Mouse (Mus musculus): ENCODE measurements at regions not wholly inside any gene's neighbourhood (a gene's known extent, or its start where the extent isn't known, plus 50 kb on each side); places are given as distances from the start of the nearest gene placed in this dataset.
A peak's percentile ranks its signal among the peaks of the same experiment; 100 is the strongest.

GRCm38 (mm10) chr5:103305716-103306447, 94.7 kb upstream of the Mapk10 start:
- no peak overlapping the region for H3K4me2 ChIP-seq
- 59% methylated on average over 11 of the region's 11 CpGs for WGBS
- peak; percentile 27 for DNase-seq

GRCm38 (mm10) chr5:103304975-103305374, 93.8 kb upstream of the Mapk10 start:
- WGBS, result 84% methylated on average over 1 of the region's 1 CpGs
- Histone ChIP-seq H3K4me1 (ENCODE audit: insufficient read depth) (no peaks in the 10 kb centered on the region), H3K36me3 (ENCODE audit: insufficient read depth) (no peaks in the 10 kb centered on the region), H3K27ac (ENCODE audit: low read depth) (no peak overlapping the region), H3K4me2 (no peak overlapping the region), H3K9me3 (ENCODE audit: low read depth, low read length) (no peaks in the 10 kb centered on the region), H3K27me3 (ENCODE audit: insufficient read depth, low read length) (no peaks in the 10 kb centered on the region), H3K4me3 (ENCODE audit: low read depth, low read length) (no peak overlapping the region), H3K9ac (no peak overlapping the region)
- no peak for TF ChIP-seq CTCF (IDR thresholded peaks at IDR 0.05; ENCODE audit: low read depth)
- no peak for ATAC-seq (ENCODE audit: insufficient read depth)
- no peak for DNase-seq

More at GRCm38 (mm10) chr5:103305716-103306447, 94.7 kb upstream of the Mapk10 start:
- Histone ChIP-seq H3K27ac (ENCODE audit: low read depth) (no peak overlapping the region), H3K4me3 (ENCODE audit: low read depth, low read length) (no peak overlapping the region), H3K4me1 (ENCODE audit: insufficient read depth) (no peaks in the 10 kb centered on the region), H3K9ac (no peak overlapping the region), H3K9me3 (ENCODE audit: low read depth, low read length) (no peaks in the 10 kb centered on the region), H3K36me3 (ENCODE audit: insufficient read depth) (no peaks in the 10 kb centered on the region), H3K27me3 (ENCODE audit: insufficient read depth, low read length) (no peaks in the 10 kb centered on the region)
- no peak for TF ChIP-seq CTCF (IDR thresholded peaks at IDR 0.05; ENCODE audit: low read depth)
- ATAC-seq (ENCODE audit: insufficient read depth), result no peak; the same call in 1 of the 2 replicates

DNA sequence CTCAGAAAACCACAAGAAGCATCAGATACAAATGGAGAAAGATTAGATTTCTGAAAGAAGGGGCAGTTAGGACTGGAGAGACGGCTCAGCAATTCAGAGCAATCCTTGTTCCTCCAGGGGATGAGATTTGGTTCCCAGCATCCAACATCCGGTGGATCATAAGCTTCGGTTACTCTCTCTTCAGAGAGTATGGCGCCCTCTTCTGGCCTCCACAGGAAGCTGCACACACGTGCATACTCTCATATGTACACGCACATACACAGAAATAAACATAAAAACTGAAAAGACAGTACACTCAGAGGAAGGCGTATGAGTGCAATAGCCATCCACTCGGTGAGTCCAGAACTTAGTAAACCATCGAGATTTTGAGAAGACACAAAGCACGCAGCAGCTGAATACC, 91.6 kb upstream of the Mapk10 start:
- no peak overlapping the region for H3K4me3 ChIP-seq (ENCODE audit: low read depth, low read length)
- no peak for ATAC-seq (ENCODE audit: insufficient read depth)
- H3K4me1 ChIP-seq (ENCODE audit: insufficient read depth), result no peaks in the 10 kb centered on the region
- TF ChIP-seq CTCF (IDR thresholded peaks at IDR 0.05; ENCODE audit: low read depth), result 0 out of 2 replicates have a peak, but pooled peaks have one; percentile 10
- WGBS, result 88% methylated on average over 10 of the region's 10 CpGs
- H3K4me2 ChIP-seq, result no peak overlapping the region
- no peaks in the 10 kb centered on the region for H3K36me3 ChIP-seq (ENCODE audit: insufficient read depth)
- no peak overlapping the region for H3K9ac ChIP-seq
- no peak overlapping the region for H3K27ac ChIP-seq (ENCODE audit: low read depth)
- H3K27me3 ChIP-seq (ENCODE audit: insufficient read depth, low read length), result no peaks in the 10 kb centered on the region
- H3K9me3 ChIP-seq (ENCODE audit: low read depth, low read length), result no peaks in the 10 kb centered on the region
- DNase-seq, result no peak

DNA sequence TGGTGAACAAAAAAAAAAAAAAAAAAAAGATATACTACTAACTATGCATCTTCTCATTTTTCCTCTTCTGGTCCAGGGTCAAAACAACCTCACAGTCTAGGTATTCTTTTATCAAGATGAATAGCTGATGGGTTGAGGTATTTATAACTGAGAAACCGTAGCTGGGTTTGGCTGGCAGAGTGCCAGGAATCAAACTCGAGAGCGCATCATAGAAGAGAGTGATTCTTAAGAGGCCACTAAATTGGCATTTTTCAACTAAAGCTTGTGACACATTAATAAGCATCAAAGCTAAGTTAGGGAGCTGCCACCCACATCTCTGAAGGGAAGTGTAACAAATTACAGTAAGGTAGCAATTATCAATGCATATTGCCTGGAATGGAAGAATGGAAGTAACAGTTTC, 90.2 kb upstream of the Mapk10 start:
- WGBS, result 39% methylated on average over 3 of the region's 3 CpGs
- H3K27ac ChIP-seq (ENCODE audit: low read depth), result no peak overlapping the region
- H3K9me3 ChIP-seq (ENCODE audit: low read depth, low read length), result no peaks in the 10 kb centered on the region
- DNase-seq (peak; percentile 47), ATAC-seq (ENCODE audit: insufficient read depth) (no peak)
- H3K4me2 ChIP-seq, result no peak overlapping the region
- H3K36me3 ChIP-seq (ENCODE audit: insufficient read depth), result no peaks in the 10 kb centered on the region
- no peak for TF ChIP-seq CTCF (IDR thresholded peaks at IDR 0.05; ENCODE audit: low read depth)
- H3K4me1 ChIP-seq (ENCODE audit: insufficient read depth), result no peaks in the 10 kb centered on the region
- no peaks in the 10 kb centered on the region for H3K27me3 ChIP-seq (ENCODE audit: insufficient read depth, low read length)
- H3K9ac ChIP-seq, result no peak overlapping the region
- no peak overlapping the region for H3K4me3 ChIP-seq (ENCODE audit: low read depth, low read length)

DNA sequence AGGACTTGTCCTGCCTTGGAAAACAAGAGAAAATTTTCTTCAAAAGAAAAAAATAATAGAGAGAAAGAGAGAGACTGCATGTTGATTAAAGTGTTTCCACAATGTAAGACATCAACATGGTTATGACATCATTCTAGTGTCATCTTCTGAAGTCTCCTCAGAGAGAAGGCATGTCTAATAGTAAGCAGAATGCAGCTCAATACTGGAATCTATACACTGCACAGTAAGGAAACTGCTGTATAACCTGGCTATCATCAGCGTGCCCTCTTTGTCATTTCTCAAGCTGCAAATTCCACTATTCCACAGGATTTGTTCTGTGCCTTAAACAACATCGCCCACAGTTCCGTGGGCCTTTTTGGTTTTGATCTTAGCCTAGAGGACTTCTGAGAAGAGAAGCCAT, 82.8 kb upstream of the Mapk10 start:
- no peak overlapping the region for H3K27ac ChIP-seq (ENCODE audit: low read depth)
- no peak overlapping the region for H3K4me2 ChIP-seq
- ATAC-seq (ENCODE audit: insufficient read depth), result no peak
- no peak overlapping the region for H3K9ac ChIP-seq
- no peaks in the 10 kb centered on the region for H3K36me3 ChIP-seq (ENCODE audit: insufficient read depth)
- H3K27me3 ChIP-seq (ENCODE audit: insufficient read depth, low read length), result no peaks in the 10 kb centered on the region
- H3K4me3 ChIP-seq (ENCODE audit: low read depth, low read length), result no peak overlapping the region
- H3K4me1 ChIP-seq (ENCODE audit: insufficient read depth), result no peaks in the 10 kb centered on the region
- no peak for DNase-seq
- H3K9me3 ChIP-seq (ENCODE audit: low read depth, low read length), result no peaks in the 10 kb centered on the region
- 69% methylated on average over 3 of the region's 3 CpGs for WGBS
- TF ChIP-seq CTCF (IDR thresholded peaks at IDR 0.05; ENCODE audit: low read depth), result no peak

DNA sequence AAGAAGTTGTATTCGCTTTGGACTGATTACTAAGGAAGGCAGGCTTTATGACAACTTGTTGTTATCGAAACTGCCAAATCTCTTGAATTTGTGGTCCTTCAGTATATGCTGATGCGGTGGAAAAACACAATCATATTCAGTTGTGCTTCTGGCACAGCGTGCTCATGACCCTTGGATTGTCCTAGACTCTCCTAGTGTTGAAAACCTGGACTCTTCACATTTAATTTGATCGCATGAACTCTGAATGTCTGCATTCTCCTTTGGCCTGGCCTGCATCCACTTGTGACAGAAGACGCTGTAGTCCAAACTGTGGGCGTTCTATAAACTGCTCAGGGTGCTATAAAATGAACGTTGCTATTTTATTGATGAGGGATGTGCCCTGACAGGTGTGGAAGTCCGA, 80.6 kb upstream of the Mapk10 start:
- H3K4me1 ChIP-seq (ENCODE audit: insufficient read depth), result no peaks in the 10 kb centered on the region
- ATAC-seq (ENCODE audit: insufficient read depth) (no peak), DNase-seq (no peak)
- 86% methylated on average over 9 of the region's 9 CpGs for WGBS
- no peaks in the 10 kb centered on the region for H3K9me3 ChIP-seq (ENCODE audit: low read depth, low read length)
- no peak overlapping the region for H3K9ac ChIP-seq
- no peaks in the 10 kb centered on the region for H3K27me3 ChIP-seq (ENCODE audit: insufficient read depth, low read length)
- no peak overlapping the region for H3K27ac ChIP-seq (ENCODE audit: low read depth)
- H3K4me3 ChIP-seq (ENCODE audit: low read depth, low read length), result no peak overlapping the region
- no peaks in the 10 kb centered on the region for H3K36me3 ChIP-seq (ENCODE audit: insufficient read depth)
- H3K4me2 ChIP-seq, result no peak overlapping the region
- TF ChIP-seq CTCF (IDR thresholded peaks at IDR 0.05; ENCODE audit: low read depth), result no peak

- no peak for TF ChIP-seq CTCF (IDR thresholded peaks at IDR 0.05; ENCODE audit: low read depth)
- Histone ChIP-seq H3K27ac (ENCODE audit: low read depth) (no peak overlapping the region), H3K4me3 (ENCODE audit: low read depth, low read length) (no peak overlapping the region), H3K9me3 (ENCODE audit: low read depth, low read length) (no peaks in the 10 kb centered on the region), H3K4me1 (ENCODE audit: insufficient read depth) (no peaks in the 10 kb centered on the region), H3K4me2 (no peak overlapping the region), H3K27me3 (ENCODE audit: insufficient read depth, low read length) (no peaks in the 10 kb centered on the region), H3K36me3 (ENCODE audit: insufficient read depth) (no peaks in the 10 kb centered on the region), H3K9ac (no peak overlapping the region)
- 73% methylated on average over 8 of the region's 8 CpGs for WGBS
- DNase-seq (no peak), ATAC-seq (ENCODE audit: insufficient read depth) (no peak)
These were observed 80.1 kb upstream of the Mapk10 start for GRCm38 (mm10) chr5:103291219-103291618.

Data from lung, embryonic 14.5 days (tissue).